Comparison of ENCODE assay signal across 8 mouse cellular contexts in genomic region chrX:153723110-153723916, GRCm38 (mm10). TPM values are rescaled to one million over a fixed set of nuclear protein-coding genes. Genes with fewer than 3 reads are reported as not detected.
DNase-seq lines count a peak whose midpoint lies in the region; ATAC-seq lines count a peak whose summit lies in the region.

TSS of gene Nbdy (plus strand) at chrX:153723590.

- H3K27me3 ChIP-seq in embryonic facial prominence, embryonic 12.5 days = no peaks in the 10 kb centered on the region

- no peaks in the 10 kb centered on the region for H3K9me3 ChIP-seq in embryonic facial prominence, embryonic 12.5 days

- peak within 1 kb of the TSS; percentile 47 for H3K4me3 ChIP-seq in embryonic facial prominence, embryonic 12.5 days

- H3K9ac ChIP-seq in embryonic facial prominence, embryonic 12.5 days = peak within 1 kb of the TSS; percentile 66

- H3K4me1 ChIP-seq in embryonic facial prominence, embryonic 12.5 days = no peaks in the 10 kb centered on the region

- peak; percentile 35 to 39 for DNase-seq in urinary bladder, adult 18-20 months (ENCODE audit: low spot score in 2 of 2)
- DNase-seq in urinary bladder, postnatal 10 days (ENCODE audit: low spot score) = no peak
- peak; percentile 97 for DNase-seq in heart, adult 11 months
- DNase-seq in kidney, adult 11 months = peak; percentile 44
- peak; percentile 53 to 59 for DNase-seq in left cerebral cortex, postnatal 36 days (ENCODE audit: low spot score in 2 of 2)
- DNase-seq in mesoderm, embryonic 11.5 days (ENCODE audit: low read depth, low spot score) = peak; percentile 58
- peak; percentile 51 for DNase-seq in right cerebral cortex, postnatal 25 days

- H3K27ac ChIP-seq in embryonic facial prominence, embryonic 12.5 days = peak within 1 kb of the TSS; percentile 81; the same call in 1 of the 2 replicates

- no peaks in the 10 kb centered on the region for H3K36me3 ChIP-seq in embryonic facial prominence, embryonic 12.5 days

- peak; percentile 88 for ATAC-seq in embryonic facial prominence, embryonic 12.5 days (ENCODE audit: insufficient number of reproducible peaks, insufficient read depth, low FRiP score, low TSS enrichment)

- 13% methylated on average over 32 of the region's 32 CpGs for WGBS in embryonic facial prominence, embryonic 12.5 days

- H3K4me2 ChIP-seq in embryonic facial prominence, embryonic 12.5 days (replicated peaks) = peak within 1 kb of the TSS; percentile 49

- intact Hi-C loops in left cerebral cortex, postnatal 36 days (cut with DNase I) = no loop called here

RNA-seq across cellular contexts. Expression of gene Nbdy, which starts in this region (rescaled TPM):
- polyA plus RNA-seq in embryonic facial prominence, embryonic 12.5 days (2016; fragmentation: Nextera tagmentation; extraction: Ambion mirVana) = 107 and 108 TPM in 2 replicates
- total RNA-seq in left cerebral cortex, postnatal 36 days (2021) = 10 to 100 TPM; 44.8 to 56.3 TPM
